Mouse (Mus musculus) ovary, postnatal 36 days (tissue): ENCODE measurements around the gene Tomm6.

Experiments used
- DNase-seq: peaks from one replicate; pipeline ENCODE4 v3.0.0; 2022; ENCODE audit warnings: low spot score, mixed read lengths

Tomm6 gene

GRCm38 (mm10) chr17:47651953-47652352 is 36.2 kb downstream of the Tomm6 start:
- no peak for DNase-seq

DNA sequence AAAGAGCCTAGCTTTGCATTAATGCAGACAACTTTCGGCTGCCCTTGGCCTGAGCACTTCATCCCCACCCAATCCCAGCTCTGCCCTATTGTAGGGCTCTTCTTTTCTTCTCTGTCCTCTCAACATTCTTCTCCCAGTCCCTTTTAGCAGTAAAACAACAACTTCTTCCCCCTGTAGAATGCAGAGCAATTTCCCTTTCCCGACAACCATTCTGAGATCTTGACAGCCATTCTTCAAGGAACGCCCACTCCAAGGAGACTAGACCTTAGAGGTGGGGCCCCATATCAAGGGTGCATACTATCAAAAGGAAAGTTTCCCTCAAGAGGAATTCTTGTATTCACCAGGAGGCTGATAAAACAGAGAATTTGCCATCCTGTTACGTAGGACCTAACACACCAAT is 39.2 kb downstream of the Tomm6 start:
- no peak for DNase-seq

DNA sequence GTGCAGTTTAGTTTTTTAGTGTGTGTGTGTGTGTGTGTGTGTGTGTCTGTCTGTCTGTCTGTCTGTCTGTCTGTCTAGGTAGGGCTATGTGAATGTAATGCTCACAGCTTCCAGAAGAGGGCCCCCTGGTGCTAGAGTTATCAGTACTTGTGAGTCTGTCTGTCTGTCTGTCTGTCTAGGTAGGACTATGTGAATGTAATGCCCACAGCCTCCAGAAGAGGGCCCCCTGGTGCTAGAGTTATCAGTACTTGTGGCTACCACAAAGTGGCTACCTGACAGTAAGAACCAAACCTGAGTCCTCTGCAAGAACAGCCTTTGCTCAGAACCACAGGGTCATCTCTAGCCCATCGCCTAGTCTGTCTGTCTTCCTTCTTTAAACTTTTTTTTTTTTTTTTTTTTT is 41.5 kb downstream of the Tomm6 start:
- DNase-seq: peak; percentile 46

DNA sequence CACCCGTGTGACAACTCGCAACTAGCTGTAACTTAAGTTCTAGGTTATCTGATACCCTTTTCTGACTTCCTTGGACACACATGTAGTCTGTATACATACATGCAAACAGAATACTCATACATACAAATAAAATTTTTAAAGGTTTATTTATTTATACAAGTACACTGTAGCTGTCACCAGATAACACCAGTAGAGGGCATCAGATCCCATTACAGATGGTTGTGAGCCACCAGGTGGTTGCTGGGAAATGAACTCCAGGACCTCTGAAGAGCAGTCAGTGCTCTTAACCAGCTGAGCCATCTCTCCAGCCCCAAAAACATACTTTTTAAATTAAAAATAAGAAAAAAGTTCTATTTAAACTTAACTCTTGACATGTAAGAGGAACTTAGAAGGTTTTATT is 45.2 kb downstream of the Tomm6 start:
- DNase-seq: no peak
